Mouse (Mus musculus): ENCODE measurements around the gene Fth1. TPM values are rescaled to one million over a fixed set of nuclear protein-coding genes. Genes with fewer than 3 reads are reported as not detected.

The Fth1 gene
- polyA plus RNA-seq, 1 experiment from 2014 or later: 3,514 TPM

GRCm38 (mm10) chr19:9997204-9998062, 17.0 kb downstream of the Fth1 start:
- no peak overlapping the region for H3K4me2 ChIP-seq (ENCODE audit: low read depth, low read length)
- H3K9ac ChIP-seq (ENCODE audit: low read depth, low read length): no peak overlapping the region
- no peak overlapping the region for H3K27ac ChIP-seq (ENCODE audit: low read length)
- H3K36me3 ChIP-seq (ENCODE audit: control insufficient read depth, insufficient read depth): no peaks in the 10 kb centered on the region
- H3K4me1 ChIP-seq (ENCODE audit: control insufficient read depth, low read depth, low read length): peaks cover 10% of the 10 kb centered on the region
- no peak overlapping the region for H3K4me3 ChIP-seq (ENCODE audit: low read depth, low read length)
- no peaks in the 10 kb centered on the region; the same call in 1 of the 2 replicates for H3K9me3 ChIP-seq (replicated peaks; ENCODE audit: control insufficient read depth, low read length)
- no peaks in the 10 kb centered on the region for H3K27me3 ChIP-seq (ENCODE audit: control insufficient read depth, insufficient read depth, low read depth, low read length)
- ATAC-seq (ENCODE audit: low read depth): no peak
- WGBS (ENCODE audit: insufficient replicate concordance): 54% methylated on average over 12 of the region's 12 CpGs

DNA sequence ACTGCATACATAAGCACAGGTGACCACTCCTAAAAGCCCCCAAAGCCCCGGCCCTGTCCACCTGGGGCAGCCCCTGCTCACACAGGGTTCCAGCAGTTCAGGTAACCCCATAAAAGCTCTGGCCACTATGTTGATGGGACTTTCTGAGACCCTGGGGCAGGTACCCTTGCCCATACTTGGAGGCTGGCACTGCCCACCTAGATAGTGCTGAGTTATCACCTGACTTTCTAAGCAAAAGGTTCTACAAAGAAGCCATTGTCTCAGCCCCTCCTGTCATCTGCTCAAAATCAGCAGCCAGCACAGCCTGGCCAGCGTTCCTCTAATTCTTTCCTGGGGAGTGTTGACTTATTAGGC, 17.6 kb downstream of the Fth1 start:
- no peaks in the 10 kb centered on the region; the same call in 1 of the 2 replicates for H3K9me3 ChIP-seq (replicated peaks; ENCODE audit: control insufficient read depth, low read length)
- peaks cover 5% of the 10 kb centered on the region for H3K4me1 ChIP-seq (ENCODE audit: control insufficient read depth, low read depth, low read length)
- no peaks in the 10 kb centered on the region for H3K27me3 ChIP-seq (ENCODE audit: control insufficient read depth, insufficient read depth, low read depth, low read length)
- no peak overlapping the region for H3K9ac ChIP-seq (ENCODE audit: low read depth, low read length)
- H3K36me3 ChIP-seq (ENCODE audit: control insufficient read depth, insufficient read depth): no peaks in the 10 kb centered on the region
- 68% methylated on average over 2 of the region's 2 CpGs for WGBS (ENCODE audit: insufficient replicate concordance)
- no peak overlapping the region for H3K4me3 ChIP-seq (ENCODE audit: low read depth, low read length)
- no peak overlapping the region for H3K4me2 ChIP-seq (ENCODE audit: low read depth, low read length)
- H3K27ac ChIP-seq (ENCODE audit: low read length): no peak overlapping the region
- ATAC-seq (ENCODE audit: low read depth): no peak

- Histone ChIP-seq H3K27me3 (ENCODE audit: control insufficient read depth, insufficient read depth, low read depth, low read length) (no peaks in the 10 kb centered on the region), H3K9me3 (replicated peaks; ENCODE audit: control insufficient read depth, low read length) (no peaks in the 10 kb centered on the region; the same call in 1 of the 2 replicates), H3K9ac (ENCODE audit: low read depth, low read length) (no peak overlapping the region), H3K36me3 (ENCODE audit: control insufficient read depth, insufficient read depth) (no peaks in the 10 kb centered on the region), H3K27ac (ENCODE audit: low read length) (no peak overlapping the region), H3K4me2 (ENCODE audit: low read depth, low read length) (no peak overlapping the region), H3K4me3 (ENCODE audit: low read depth, low read length) (no peak overlapping the region), H3K4me1 (ENCODE audit: control insufficient read depth, low read depth, low read length) (peaks cover 2% of the 10 kb centered on the region; the same call in 1 of the 2 replicates)
- no peak for ATAC-seq (ENCODE audit: low read depth)
- WGBS (ENCODE audit: insufficient replicate concordance): 54% methylated on average over 13 of the region's 13 CpGs
Observed at GRCm38 (mm10) chr19:9998736-9999486, 18.5 kb downstream of the Fth1 start.

GRCm38 (mm10) chr19:10000330-10000729, 19.9 kb downstream of the Fth1 start:
- no peak overlapping the region for H3K9ac ChIP-seq (ENCODE audit: low read depth, low read length)

DNA sequence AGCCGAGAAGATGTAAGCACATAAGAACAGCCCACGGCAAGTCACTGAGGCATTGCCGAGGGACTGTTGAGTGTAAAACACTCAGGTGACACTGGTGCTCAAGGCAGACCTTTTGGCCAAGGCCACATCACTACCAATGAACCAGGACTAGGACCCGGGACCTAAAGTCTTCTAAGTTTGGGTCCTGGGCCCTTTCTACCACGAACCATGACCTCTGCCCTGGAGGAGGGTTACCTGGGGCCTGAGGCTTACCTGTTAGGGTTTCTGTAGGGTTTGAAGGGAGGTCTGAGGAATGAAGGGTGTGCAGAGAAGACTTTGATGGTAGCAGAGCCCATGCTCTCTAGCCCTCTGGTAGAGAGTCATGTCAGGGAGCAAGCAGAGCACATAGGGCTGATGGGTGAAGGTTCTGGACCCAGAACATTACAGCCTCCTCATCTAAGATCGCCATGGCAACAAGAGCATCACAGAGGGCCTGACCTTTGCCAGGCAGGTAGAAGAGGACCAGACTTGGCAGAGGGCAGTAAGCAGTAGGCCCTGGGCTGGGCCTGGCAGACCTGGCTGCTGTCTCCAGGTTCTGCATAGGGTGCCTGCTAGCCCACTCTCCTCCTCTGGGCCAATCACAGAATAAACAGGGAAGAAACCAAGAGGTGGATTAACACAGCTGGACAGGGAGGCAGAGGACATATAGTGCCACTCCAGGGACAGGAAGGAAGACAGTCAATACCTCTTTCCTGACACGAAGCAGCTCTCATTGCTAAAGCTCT, 21.0 kb downstream of the Fth1 start, which contains the start of the genes Best1 and Rab3il1:
Gene Best1 (minus strand): TSS at position 428 of the 764 bp plus-strand sequence.
Gene Rab3il1 (plus strand): TSS at position 464 of the 764 bp plus-strand sequence.
- no peaks in the 10 kb centered on the region for H3K27me3 ChIP-seq (ENCODE audit: control insufficient read depth, insufficient read depth, low read depth, low read length)
- H3K9ac ChIP-seq (ENCODE audit: low read depth, low read length): no peak within 1 kb of the TSS
- H3K4me2 ChIP-seq (ENCODE audit: low read depth, low read length): no peak within 1 kb of the TSS
- H3K4me1 ChIP-seq (ENCODE audit: control insufficient read depth, low read depth, low read length): peaks cover 2% of the 10 kb centered on the region; the same call in 1 of the 2 replicates
- H3K9me3 ChIP-seq (replicated peaks; ENCODE audit: control insufficient read depth, low read length): no peaks in the 10 kb centered on the region; the same call in 1 of the 2 replicates
- 64% methylated on average over 7 of the region's 7 CpGs for WGBS (ENCODE audit: insufficient replicate concordance)
- no peak within 1 kb of the TSS for H3K27ac ChIP-seq (ENCODE audit: low read length)
- H3K4me3 ChIP-seq (ENCODE audit: low read depth, low read length): no peak within 1 kb of the TSS
- H3K36me3 ChIP-seq (ENCODE audit: control insufficient read depth, insufficient read depth): no peaks in the 10 kb centered on the region
- no peak for ATAC-seq (ENCODE audit: low read depth)

More at GRCm38 (mm10) chr19:10000330-10000729, 19.9 kb downstream of the Fth1 start:
- Histone ChIP-seq H3K36me3 (ENCODE audit: control insufficient read depth, insufficient read depth) (no peaks in the 10 kb centered on the region), H3K27ac (ENCODE audit: low read length) (no peak overlapping the region), H3K9me3 (replicated peaks; ENCODE audit: control insufficient read depth, low read length) (no peaks in the 10 kb centered on the region; the same call in 1 of the 2 replicates), H3K4me3 (ENCODE audit: low read depth, low read length) (no peak overlapping the region), H3K4me1 (ENCODE audit: control insufficient read depth, low read depth, low read length) (peaks cover 2% of the 10 kb centered on the region; the same call in 1 of the 2 replicates), H3K4me2 (ENCODE audit: low read depth, low read length) (no peak overlapping the region), H3K27me3 (ENCODE audit: control insufficient read depth, insufficient read depth, low read depth, low read length) (no peaks in the 10 kb centered on the region)
- peak; percentile 75 for ATAC-seq (ENCODE audit: low read depth)
- 14% methylated on average over 3 of the region's 3 CpGs for WGBS (ENCODE audit: insufficient replicate concordance)

- no peaks in the 10 kb centered on the region for H3K27me3 ChIP-seq (ENCODE audit: control insufficient read depth, insufficient read depth, low read depth, low read length)
- H3K4me1 ChIP-seq (ENCODE audit: control insufficient read depth, low read depth, low read length): peaks cover 2% of the 10 kb centered on the region; the same call in 1 of the 2 replicates
- H3K9ac ChIP-seq (ENCODE audit: low read depth, low read length): no peak overlapping the region
- no peaks in the 10 kb centered on the region for H3K36me3 ChIP-seq (ENCODE audit: control insufficient read depth, insufficient read depth)
- no peak overlapping the region for H3K27ac ChIP-seq (ENCODE audit: low read length)
- 84% methylated on average over 1 of the region's 1 CpGs for WGBS (ENCODE audit: insufficient replicate concordance)
- no peak overlapping the region for H3K4me3 ChIP-seq (ENCODE audit: low read depth, low read length)
- no peak for ATAC-seq (ENCODE audit: low read depth)
- no peak overlapping the region for H3K4me2 ChIP-seq (ENCODE audit: low read depth, low read length)
- no peaks in the 10 kb centered on the region; the same call in 1 of the 2 replicates for H3K9me3 ChIP-seq (replicated peaks; ENCODE audit: control insufficient read depth, low read length)
Observed at GRCm38 (mm10) chr19:10003696-10004095, 23.3 kb downstream of the Fth1 start.

DNA sequence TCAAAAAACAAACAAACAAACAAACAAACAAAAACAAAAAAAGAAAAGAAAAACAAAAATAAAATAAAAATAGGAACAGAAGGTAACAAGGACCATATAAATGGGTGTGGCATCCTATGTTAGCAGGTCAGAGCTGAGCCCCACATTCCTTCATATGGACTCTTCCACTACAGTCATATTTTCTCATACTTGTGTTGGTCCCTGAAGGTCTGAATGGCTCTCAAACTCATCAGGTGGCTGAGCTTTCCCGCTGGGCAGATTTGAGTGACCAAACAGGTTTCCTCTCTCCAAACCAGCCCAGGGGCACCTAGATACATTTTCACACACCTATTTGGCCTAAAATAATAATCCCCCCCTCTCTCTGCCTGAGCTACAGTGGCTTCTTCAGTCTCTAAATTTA, 31.0 kb downstream of the Fth1 start:
- H3K4me3 ChIP-seq (ENCODE audit: low read depth, low read length): no peak overlapping the region
- no peak overlapping the region for H3K9ac ChIP-seq (ENCODE audit: low read depth, low read length)
- H3K4me2 ChIP-seq (ENCODE audit: low read depth, low read length): no peak overlapping the region
- H3K27me3 ChIP-seq (ENCODE audit: control insufficient read depth, insufficient read depth, low read depth, low read length): no peaks in the 10 kb centered on the region
- no peaks in the 10 kb centered on the region for H3K36me3 ChIP-seq (ENCODE audit: control insufficient read depth, insufficient read depth)
- no peak overlapping the region for H3K27ac ChIP-seq (ENCODE audit: low read length)
- H3K4me1 ChIP-seq (ENCODE audit: control insufficient read depth, low read depth, low read length): peaks cover 27% of the 10 kb centered on the region
- ATAC-seq (ENCODE audit: low read depth): no peak
- H3K9me3 ChIP-seq (replicated peaks; ENCODE audit: control insufficient read depth, low read length): no peaks in the 10 kb centered on the region
- WGBS (ENCODE audit: insufficient replicate concordance): 56% methylated on average over 1 of the region's 1 CpGs

- Histone ChIP-seq H3K9me3 (replicated peaks; ENCODE audit: control insufficient read depth, low read length) (no peaks in the 10 kb centered on the region), H3K36me3 (ENCODE audit: control insufficient read depth, insufficient read depth) (no peaks in the 10 kb centered on the region), H3K4me2 (ENCODE audit: low read depth, low read length) (peak overlapping the region; percentile 65), H3K4me3 (ENCODE audit: low read depth, low read length) (no peak overlapping the region), H3K27me3 (ENCODE audit: control insufficient read depth, insufficient read depth, low read depth, low read length) (no peaks in the 10 kb centered on the region), H3K9ac (ENCODE audit: low read depth, low read length) (peak overlapping the region; percentile 94), H3K27ac (ENCODE audit: low read length) (peak overlapping the region; percentile 98), H3K4me1 (ENCODE audit: control insufficient read depth, low read depth, low read length) (peaks cover 35% of the 10 kb centered on the region)
- 60% methylated on average over 6 of the region's 6 CpGs for WGBS (ENCODE audit: insufficient replicate concordance)
- no peak for ATAC-seq (ENCODE audit: low read depth)
Observed at GRCm38 (mm10) chr19:10012827-10013278, 32.5 kb downstream of the Fth1 start.

All from liver, embryonic 16.5 days (tissue).